Comparison of ENCODE assay signal across 11 mouse cellular contexts in genomic region chr7:117388284-117388988, GRCm38 (mm10).
"Had no signal": no experiment of that assay in that cellular context is flagged by ENCODE, and none has a peak within 500 bp of the region (broad histone marks: within the 10 kb centered on the region; RNA-seq: fewer than 3 reads in every experiment).

No protein-coding gene starts in this region.

- H3K27me3 ChIP-seq: midbrain, embryonic 13.5 days; stomach, embryonic 15.5 days had no signal

- ATAC-seq: midbrain, embryonic 13.5 days had no signal

- H3K9ac ChIP-seq: lung, embryonic 15.5 days; midbrain, embryonic 13.5 days; stomach, embryonic 15.5 days had no signal

- H3K9me3 ChIP-seq: limb, embryonic 10.5 days; lung, embryonic 15.5 days; midbrain, embryonic 13.5 days; stomach, embryonic 15.5 days had no signal

- DNase-seq: kidney, adult 18-20 months; kidney, postnatal 14 days; lung, postnatal 14 days; right cerebral cortex, postnatal 14 days; thymus, adult 2 months had no signal

- H3K36me3 ChIP-seq: limb, embryonic 10.5 days; lung, embryonic 15.5 days; midbrain, embryonic 13.5 days; stomach, embryonic 15.5 days had no signal

- H3K4me3 ChIP-seq: left cerebral cortex, adult 2 months; limb, embryonic 10.5 days; lung, embryonic 15.5 days; midbrain, embryonic 13.5 days; stomach, embryonic 15.5 days had no signal

- H3K27ac ChIP-seq: left cerebral cortex, adult 2 months; limb, embryonic 10.5 days; lung, embryonic 15.5 days; macrophage; midbrain, embryonic 13.5 days; stomach, embryonic 15.5 days had no signal

- H3K4me2 ChIP-seq: lung, embryonic 15.5 days; midbrain, embryonic 13.5 days; stomach, embryonic 15.5 days had no signal
